Mouse (Mus musculus) brain, embryonic 14.5 days (tissue): Measurements from ENCODE around the gene Aqp3.

Experiments
- CTCF ChIP-seq: fragments of 200-500 bp; IDR thresholded peaks from 2 replicates; pipeline ENCODE4 v1.5.1; 2012; ENCODE audit warnings: inconsistent platforms, mild to moderate bottlenecking, moderate library complexity, borderline replicate concordance; ENCODE audit not compliant: insufficient read depth, insufficient read length; ENCODE audit errors: extremely low read depth
- POLR2A ChIP-seq: fragments of 200-500 bp; IDR thresholded peaks from 2 replicates; pipeline ENCODE4 v1.6.1; 2012; ENCODE audit warnings: mild to moderate bottlenecking, inconsistent platforms, borderline replicate concordance; ENCODE audit not compliant: poor library complexity, insufficient read depth, insufficient read length, severe bottlenecking; ENCODE audit errors: extremely low read depth

- TF ChIP-seq CTCF (no peak), POLR2A (no peak)
These were observed 42.3 kb upstream of the Aqp3 start for GRCm38 (mm10) chr4:41140174-41140875.
